Mouse (Mus musculus): ENCODE results near the gene Cdh13. TPM values are rescaled to one million over a fixed set of nuclear protein-coding genes. Genes with fewer than 3 reads are reported as not detected.

The Cdh13 gene
- total RNA-seq, 4 experiments from 2014 or later, result 6.9 to 11.9 (median 7.5) TPM

GRCm38 (mm10) chr8:119360686-119361295 lies 1077.3 kb downstream of the Cdh13 start:
- DNase-seq, result no peak
